Mouse (Mus musculus) ovary, postnatal 14 days (tissue): ENCODE data around the gene Snca.
"Not testable (repeated sequence)": the region's sequence is repeated elsewhere in the genome, so short reads cannot be mapped to it uniquely, and the experiment has no call there.

ENCODE experiments used
- DNase-seq: peaks from one replicate; pipeline ENCODE4 v3.0.0; 2022; ENCODE audit warnings: low spot score

Snca gene

GRCm38 (mm10) chr6:60717566-60717965 is 112.1 kb downstream of the Snca start:
- DNase-seq: no peak

GRCm38 (mm10) chr6:60709997-60710471 is 119.6 kb downstream of the Snca start:
- DNase-seq: no peak

DNA sequence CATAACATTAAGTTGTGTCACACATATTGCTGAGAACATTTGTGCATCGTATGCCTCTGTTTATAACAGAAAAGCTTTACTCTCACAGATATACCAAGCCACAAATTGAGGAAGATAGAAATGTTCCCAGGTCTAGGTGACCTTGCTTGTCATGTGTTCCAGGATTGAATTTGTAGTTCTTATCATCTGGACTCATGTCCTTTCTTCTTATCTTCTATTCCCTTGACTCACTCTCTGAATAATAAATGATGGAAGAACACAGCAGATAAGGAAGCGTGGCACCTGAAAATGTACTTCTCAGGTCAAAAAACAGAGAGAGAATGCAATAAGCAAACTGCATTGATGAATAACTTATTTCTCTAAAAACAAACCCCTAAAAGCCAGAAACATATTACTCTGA is 131.6 kb downstream of the Snca start:
- DNase-seq: no peak

- DNase-seq: not testable (repeated sequence)
Measured at GRCm38 (mm10) chr6:60687048-60687447, 142.6 kb downstream of the Snca start.

DNA sequence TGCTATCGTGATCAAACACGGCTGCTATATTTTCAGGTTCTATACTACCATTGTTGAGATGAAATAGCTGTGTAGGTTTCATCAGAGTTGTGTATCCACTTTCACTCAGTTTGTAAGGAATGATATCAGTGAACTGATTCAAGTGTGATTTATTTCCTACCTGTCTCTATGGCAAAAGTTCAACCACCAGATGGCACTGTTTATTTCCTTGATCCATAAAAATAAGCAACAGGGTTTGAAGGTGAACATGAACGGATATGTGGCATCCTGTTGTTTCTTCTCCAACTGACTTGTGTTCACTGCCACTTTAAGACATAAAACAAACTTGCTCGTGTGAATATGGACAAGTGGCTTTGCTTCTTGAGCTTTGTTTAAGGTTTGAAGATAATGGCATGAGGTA is 147.4 kb downstream of the Snca start:
- no peak for DNase-seq
